Mouse (Mus musculus) liver, embryonic 13.5 days (tissue): ENCODE data around the gene Paqr9. TPM values are rescaled to one million over a fixed set of nuclear protein-coding genes. Genes with fewer than 3 reads are reported as not detected.
A peak's percentile ranks its signal among the peaks of the same experiment; 100 is the strongest.

Experiments
- ATAC-seq: fragments of 200-750 bp; cut with Nextera tagmentation; 2 replicates; pipeline ENCODE4 v1.8.0; 2017; ENCODE audit warnings: low read depth, mild to moderate bottlenecking, moderate number of reproducible peaks, moderate library complexity
- DNase-seq: peaks from one replicate; pipeline ENCODE4 v3.0.0; 2022
- H3K27ac ChIP-seq: fragments of 300-500 bp; sonication (generic); 2 replicates; pipeline ENCODE4 v1.5.1; 2015; ENCODE audit warnings: moderate library complexity, mild to moderate bottlenecking, inconsistent platforms
- H3K27me3 ChIP-seq: fragments of 300-500 bp; sonication (generic); 2 replicates; pipeline ENCODE4 v1.6.1; 2015; ENCODE audit warnings: mild to moderate bottlenecking, inconsistent platforms
- H3K36me3 ChIP-seq: fragments of 300-500 bp; sonication (generic); 2 replicates; pipeline ENCODE4 v1.6.1; 2015; ENCODE audit warnings: mild to moderate bottlenecking, inconsistent platforms
- H3K4me1 ChIP-seq: fragments of 300-500 bp; sonication (generic); replicated peaks from 2 replicates; pipeline ENCODE4 v1.6.1; 2015; ENCODE audit warnings: inconsistent platforms
- H3K4me2 ChIP-seq: fragments of 300-500 bp; sonication (generic); 2 replicates; pipeline ENCODE4 v1.6.1; 2015; ENCODE audit warnings: inconsistent platforms, mild to moderate bottlenecking, moderate library complexity
- H3K4me3 ChIP-seq: fragments of 300-500 bp; sonication (generic); replicated peaks from 2 replicates; pipeline ENCODE4 v1.5.1; 2015; ENCODE audit warnings: mild to moderate bottlenecking, inconsistent platforms
- H3K9ac ChIP-seq: fragments of 300-500 bp; sonication (generic); 2 replicates; pipeline ENCODE4 v1.6.1; 2015; ENCODE audit warnings: mild to moderate bottlenecking, inconsistent platforms
- H3K9me3 ChIP-seq: fragments of 300-500 bp; sonication (generic); replicated peaks from 2 replicates; pipeline ENCODE4 v1.6.1; 2016; ENCODE audit warnings: inconsistent platforms
- WGBS: fragments of 180-500 bp; shearing (Covaris S2); methylation state at CpG from one replicate; pipeline ENCODE4 v1.1.7; 2015; ENCODE audit not compliant: insufficient replicate concordance; 5-methylcytosine and 5-hydroxymethylcytosine counted together
- polyA plus RNA-seq: library from polyadenylated mRNA; unstranded; fragments of >200 nt; fragmentation: Nextera tagmentation; extraction: Ambion mirVana; gene quantifications from 2 replicates; pipeline ENCODE4 v1.2.1, GENCODE M21; 2015

The Paqr9 gene
- polyA plus RNA-seq, 1 experiment from 2014 or later: 8.5 TPM

DNA sequence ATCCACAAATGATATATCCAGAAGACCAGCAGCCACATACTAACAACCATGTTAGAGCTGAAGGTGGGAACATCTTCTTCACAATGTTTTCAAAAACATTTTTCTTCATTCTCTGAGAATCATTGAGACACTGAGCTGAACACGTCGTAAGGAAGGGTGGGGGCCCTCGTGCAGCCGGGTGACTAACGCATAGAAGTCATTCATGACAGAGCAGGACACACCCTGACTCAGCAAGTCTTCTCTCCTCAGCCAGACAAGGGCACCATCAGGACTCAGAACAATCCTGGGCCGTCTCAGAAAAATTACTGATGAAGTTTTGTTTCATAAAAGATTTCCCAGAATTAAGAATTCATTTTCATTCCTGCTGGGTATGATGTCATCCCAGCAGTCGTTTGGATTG, 12.8 kb upstream of the Paqr9 start:
- Histone ChIP-seq H3K9ac (peak overlapping the region; percentile 40; the same call in 1 of the 2 replicates), H3K27ac (peak overlapping the region; percentile 47; the same call in 1 of the 2 replicates), H3K4me1 (peaks cover 52% of the 10 kb centered on the region), H3K27me3 (no peaks in the 10 kb centered on the region), H3K9me3 (no peaks in the 10 kb centered on the region), H3K36me3 (no peaks in the 10 kb centered on the region), H3K4me2 (no peak overlapping the region), H3K4me3 (no peak overlapping the region)
- ATAC-seq (peak; percentile 86), DNase-seq (peak; percentile 78)
- WGBS: 18% methylated on average over 7 of the region's 7 CpGs

DNA sequence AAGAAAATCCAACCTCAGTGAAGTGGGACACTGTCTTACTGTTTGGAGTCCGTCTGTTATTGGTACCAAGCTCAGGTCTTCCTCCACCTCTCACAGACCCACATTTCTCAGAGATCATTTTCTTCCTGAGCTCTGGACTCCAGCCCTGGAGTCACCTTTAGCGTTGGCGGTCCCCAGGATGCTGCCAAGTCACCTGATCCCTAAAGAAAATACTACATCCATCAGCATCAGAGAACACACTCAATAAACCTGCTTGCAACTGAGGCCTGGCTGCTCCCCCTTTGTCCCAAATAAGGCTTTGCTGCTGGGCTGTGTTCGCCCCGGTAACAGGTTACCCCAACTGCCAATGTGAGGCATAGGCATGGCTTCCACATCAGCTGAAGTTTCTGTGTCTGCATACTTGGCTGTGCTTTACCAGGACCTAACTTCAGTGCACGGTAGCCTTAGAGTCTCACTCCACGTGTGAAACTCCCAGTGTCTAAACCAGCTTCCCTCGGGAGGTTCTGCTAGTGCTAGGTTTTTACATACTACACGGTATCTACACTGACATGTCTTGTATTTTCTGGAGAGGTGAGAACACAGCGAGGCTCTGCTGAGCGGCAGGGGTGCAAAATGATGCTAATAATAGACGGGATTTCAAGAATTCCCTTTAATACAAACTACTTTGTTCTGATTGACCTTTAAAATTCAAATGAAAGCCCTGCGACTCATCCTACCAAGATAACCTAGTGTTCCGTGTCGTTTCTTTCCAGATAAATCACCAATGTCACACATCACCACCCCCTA, 9.6 kb upstream of the Paqr9 start:
- Histone ChIP-seq H3K4me3 (no peak overlapping the region), H3K4me1 (peaks cover 79% of the 10 kb centered on the region), H3K4me2 (no peak overlapping the region), H3K9ac (no peak overlapping the region), H3K36me3 (no peaks in the 10 kb centered on the region), H3K27me3 (no peaks in the 10 kb centered on the region), H3K9me3 (no peaks in the 10 kb centered on the region), H3K27ac (peak overlapping the region; percentile 78; the same call in 1 of the 2 replicates)
- 68% methylated on average over 15 of the region's 15 CpGs for WGBS
- DNase-seq (no peak), ATAC-seq (no peak)

DNA sequence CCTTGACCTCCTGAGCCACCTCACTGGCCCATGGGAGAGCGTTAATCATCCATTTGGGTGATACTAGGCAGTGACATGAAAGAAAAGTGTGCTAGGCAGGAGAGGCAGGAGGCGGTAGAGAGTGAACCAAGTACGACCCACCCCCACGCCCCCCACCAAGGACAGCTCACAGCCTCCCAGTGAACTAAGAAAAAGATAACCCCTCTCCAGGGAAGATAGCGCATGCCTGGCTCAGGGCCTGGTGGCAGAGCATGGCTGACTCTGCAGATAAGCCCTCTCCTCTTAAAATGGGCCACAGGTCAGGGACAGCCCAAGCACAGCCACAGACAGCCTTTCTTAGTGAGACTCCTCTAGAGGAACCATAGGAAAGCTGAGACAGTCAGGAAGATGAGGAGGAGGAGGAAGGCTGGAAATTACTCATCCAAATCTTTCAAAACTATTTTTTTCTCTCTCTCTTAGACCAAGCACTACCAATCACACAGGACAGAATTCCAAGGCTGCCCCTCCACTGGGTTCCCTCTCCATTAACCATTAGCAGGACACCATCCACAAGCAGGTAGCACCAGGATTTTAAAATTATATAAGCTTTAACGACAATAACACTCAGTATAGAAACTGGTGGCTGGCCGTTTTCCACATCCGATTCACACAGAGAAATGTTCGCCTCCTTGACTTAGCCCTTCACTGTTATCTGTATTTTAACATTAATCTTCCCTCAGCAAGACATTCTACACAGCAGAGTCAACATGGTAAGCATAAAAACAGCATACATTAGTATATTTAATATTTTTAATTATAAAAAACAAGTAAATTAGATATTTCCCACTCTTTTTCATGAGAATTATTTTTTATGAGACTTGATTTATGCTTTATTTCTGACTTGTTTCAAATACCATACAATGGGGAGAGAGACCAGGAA, 8.3 kb upstream of the Paqr9 start:
- Histone ChIP-seq H3K4me3 (no peak overlapping the region), H3K27ac (peak overlapping the region; percentile 78), H3K27me3 (no peaks in the 10 kb centered on the region; the same call in 1 of the 2 replicates), H3K36me3 (no peaks in the 10 kb centered on the region), H3K4me1 (peaks cover 87% of the 10 kb centered on the region), H3K9ac (peak overlapping the region; percentile 52), H3K9me3 (no peaks in the 10 kb centered on the region), H3K4me2 (peak overlapping the region; percentile 37)
- WGBS: 21% methylated on average over 9 of the region's 9 CpGs
- ATAC-seq: peak; percentile 84
- peak; percentile 55 for DNase-seq

DNA sequence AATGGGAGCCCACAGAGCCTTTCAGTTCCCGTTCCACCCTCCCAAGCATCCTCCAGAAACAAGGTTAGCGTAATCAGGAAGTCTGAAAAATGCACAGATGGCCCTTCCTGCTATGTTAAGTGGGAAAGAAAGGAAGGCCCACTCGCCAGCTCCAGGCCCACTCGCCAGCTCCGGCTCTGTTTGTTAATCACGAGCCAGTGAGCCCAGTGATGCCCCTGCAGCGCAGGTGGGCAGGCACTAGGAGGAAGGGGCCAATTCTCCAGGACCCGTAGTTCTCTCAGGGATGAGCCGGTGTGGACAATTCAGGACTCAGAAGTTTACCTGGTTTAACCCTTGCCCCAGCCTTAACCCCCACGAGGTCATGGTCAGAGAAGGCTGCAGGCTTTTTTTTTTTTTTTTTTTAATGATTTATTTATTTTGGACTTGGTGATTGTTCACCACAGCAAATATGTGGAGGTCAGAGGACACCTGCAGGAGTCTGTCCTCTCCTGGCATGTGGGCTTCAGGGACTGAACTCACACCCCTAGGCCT, 7.2 kb upstream of the Paqr9 start:
- H3K27me3 ChIP-seq: peaks cover 3% of the 10 kb centered on the region
- peak overlapping the region; percentile 92 for H3K27ac ChIP-seq
- no peak overlapping the region for H3K9ac ChIP-seq
- no peak for DNase-seq
- no peaks in the 10 kb centered on the region for H3K9me3 ChIP-seq
- peaks cover 91% of the 10 kb centered on the region for H3K4me1 ChIP-seq
- no peak overlapping the region for H3K4me2 ChIP-seq
- ATAC-seq: no peak
- H3K4me3 ChIP-seq: no peak overlapping the region
- WGBS: 75% methylated on average over 10 of the region's 10 CpGs
- H3K36me3 ChIP-seq: no peaks in the 10 kb centered on the region

DNA sequence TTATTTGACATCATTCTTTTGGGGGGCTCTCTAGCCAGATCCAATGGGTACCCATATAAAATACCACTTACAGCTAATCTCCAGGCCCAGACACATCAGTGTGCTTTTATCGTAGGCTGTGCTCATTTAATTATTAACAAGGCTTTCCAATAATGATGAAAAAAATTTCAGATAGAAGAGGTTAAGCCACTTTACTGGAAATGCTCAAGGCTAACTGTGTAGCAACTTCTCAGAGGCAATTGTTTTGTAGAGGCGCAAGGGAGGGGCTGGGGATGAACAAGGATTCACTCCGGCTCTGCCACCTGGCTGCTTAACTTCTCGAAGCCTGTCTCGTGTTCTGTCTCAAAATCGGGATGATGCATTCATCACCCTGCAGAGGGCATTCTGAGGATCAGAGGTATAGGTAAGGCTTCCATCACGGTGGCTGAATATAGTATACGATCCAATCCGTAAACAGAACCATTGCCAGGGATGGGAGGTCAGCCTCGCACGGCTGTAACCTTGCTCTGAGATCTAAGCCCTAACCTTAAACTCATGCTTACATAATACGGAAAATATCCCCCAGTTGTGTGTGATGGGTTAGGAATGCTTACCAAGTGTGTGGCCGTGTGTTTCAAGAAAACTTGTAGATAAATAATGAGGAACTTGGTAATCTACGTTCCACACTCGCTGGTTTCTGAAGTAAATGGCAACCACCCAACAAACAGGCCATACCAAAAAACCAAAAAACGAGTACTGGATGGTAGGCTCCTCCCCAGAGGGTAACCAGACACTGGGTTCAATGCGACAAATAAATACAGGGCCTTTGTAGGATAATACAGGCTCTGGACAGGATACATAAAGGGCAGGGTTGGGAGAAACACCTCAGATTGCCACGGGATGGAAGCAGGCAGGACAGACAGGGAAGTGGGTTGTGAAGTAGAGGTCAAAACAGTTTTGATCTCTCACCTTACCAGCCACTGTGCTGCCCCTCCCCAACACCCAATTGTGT, 4.9 kb upstream of the Paqr9 start:
- peaks cover 25% of the 10 kb centered on the region for H3K27me3 ChIP-seq
- H3K4me1 ChIP-seq: peaks cover 97% of the 10 kb centered on the region
- WGBS: 40% methylated on average over 18 of the region's 18 CpGs
- peak overlapping the region; percentile 49 for H3K4me2 ChIP-seq
- no peaks in the 10 kb centered on the region for H3K9me3 ChIP-seq
- no peaks in the 10 kb centered on the region for H3K36me3 ChIP-seq
- peak; percentile 44 for DNase-seq
- peak overlapping the region; percentile 16 for H3K4me3 ChIP-seq
- peak overlapping the region; percentile 92 for H3K27ac ChIP-seq
- H3K9ac ChIP-seq: peak overlapping the region; percentile 62
- ATAC-seq: peak; percentile 36

DNA sequence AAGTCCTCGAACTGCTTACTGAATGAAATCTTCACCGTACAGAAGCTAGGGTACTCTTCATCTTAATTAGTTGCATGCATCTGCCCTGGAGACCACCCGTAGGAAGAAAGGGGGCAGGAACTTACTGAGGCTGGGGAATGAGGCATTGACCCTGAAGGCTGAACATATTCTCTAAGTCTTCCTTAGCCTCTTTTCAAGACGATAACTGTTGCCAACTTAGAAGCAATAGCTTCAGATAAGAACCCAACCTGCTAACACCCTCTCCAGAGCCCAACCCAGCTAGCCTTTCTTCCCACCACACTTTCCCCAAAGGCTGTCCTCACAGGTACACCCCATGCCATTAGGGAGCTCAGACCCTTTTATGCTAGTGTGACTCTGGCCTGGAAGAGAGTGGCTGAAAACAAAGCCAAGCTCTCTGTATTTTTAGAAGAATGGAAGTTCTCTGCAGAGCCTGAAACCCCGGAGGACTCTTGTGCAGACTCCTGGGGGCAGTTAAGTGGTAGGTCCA, 4.2 kb upstream of the Paqr9 start:
- H3K4me3 ChIP-seq: peak overlapping the region; percentile 16
- peak overlapping the region; percentile 62 for H3K9ac ChIP-seq
- peak overlapping the region; percentile 92 for H3K27ac ChIP-seq
- H3K9me3 ChIP-seq: no peaks in the 10 kb centered on the region
- peaks cover 96% of the 10 kb centered on the region for H3K4me1 ChIP-seq
- H3K27me3 ChIP-seq: peaks cover 33% of the 10 kb centered on the region
- peak overlapping the region; percentile 49 for H3K4me2 ChIP-seq
- no peaks in the 10 kb centered on the region for H3K36me3 ChIP-seq
- DNase-seq (no peak), ATAC-seq (peak; percentile 29)
- WGBS: 45% methylated on average over 5 of the region's 5 CpGs

DNA sequence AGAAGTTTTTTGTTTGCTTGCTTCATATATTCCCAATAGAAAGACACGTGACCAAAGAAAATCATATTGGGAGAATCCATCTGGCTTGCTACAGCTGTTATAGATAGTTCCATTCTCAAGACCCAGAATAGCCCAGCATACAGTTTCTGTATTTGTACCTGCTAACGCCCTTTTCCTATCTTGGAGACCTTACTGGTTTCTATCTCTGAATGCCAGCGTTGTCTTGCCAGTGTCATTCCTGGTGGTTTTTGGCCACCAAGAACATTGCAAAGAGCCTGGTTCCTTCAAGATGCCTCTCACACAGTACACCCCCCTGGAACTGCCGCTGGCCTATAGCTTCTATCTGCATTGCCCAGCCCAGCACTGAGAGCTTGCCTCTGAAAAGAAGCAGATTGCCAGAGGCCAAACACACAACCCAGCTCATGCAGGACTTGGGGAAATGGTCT, 3.4 kb upstream of the Paqr9 start:
- Histone ChIP-seq H3K27me3 (peaks cover 41% of the 10 kb centered on the region), H3K9ac (peak overlapping the region; percentile 62), H3K4me3 (no peak overlapping the region), H3K9me3 (no peaks in the 10 kb centered on the region), H3K4me2 (peak overlapping the region; percentile 49), H3K27ac (peak overlapping the region; percentile 92), H3K36me3 (peaks cover 3% of the 10 kb centered on the region; the same call in 1 of the 2 replicates), H3K4me1 (peaks cover 96% of the 10 kb centered on the region)
- 25% methylated on average over 4 of the region's 4 CpGs for WGBS
- ATAC-seq: peak; percentile 60
- DNase-seq: peak; percentile 63

DNA sequence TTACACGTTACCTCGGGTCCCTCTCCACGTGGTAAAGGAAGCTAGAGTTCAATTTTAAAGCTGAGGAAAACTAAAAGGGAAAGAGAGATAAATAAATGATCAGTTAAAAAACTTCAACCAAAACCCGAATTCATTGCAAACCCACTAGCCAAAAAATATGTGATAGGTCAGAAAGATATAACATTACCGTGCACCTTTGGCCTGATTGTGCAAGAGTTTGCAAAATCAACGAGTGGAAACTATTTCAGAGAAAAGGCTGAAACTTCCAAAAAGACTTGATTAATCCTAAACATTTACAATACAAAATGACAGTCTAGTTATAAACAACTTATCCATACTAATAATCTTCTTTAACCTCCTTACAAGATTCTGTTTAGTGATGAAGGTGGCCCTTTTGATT, 1.7 kb upstream of the Paqr9 start:
- no peak for ATAC-seq
- H3K4me3 ChIP-seq: no peak overlapping the region
- 45% methylated on average over 6 of the region's 6 CpGs for WGBS
- no peak overlapping the region for H3K4me2 ChIP-seq
- H3K9ac ChIP-seq: no peak overlapping the region
- no peaks in the 10 kb centered on the region for H3K9me3 ChIP-seq
- H3K4me1 ChIP-seq: peaks cover 83% of the 10 kb centered on the region
- no peak for DNase-seq
- H3K27ac ChIP-seq: 0 out of 2 replicates have a peak overlapping the region, but pooled peaks have one; percentile 26
- peaks cover 3% of the 10 kb centered on the region; the same call in 1 of the 2 replicates for H3K36me3 ChIP-seq
- peaks cover 57% of the 10 kb centered on the region for H3K27me3 ChIP-seq

DNA sequence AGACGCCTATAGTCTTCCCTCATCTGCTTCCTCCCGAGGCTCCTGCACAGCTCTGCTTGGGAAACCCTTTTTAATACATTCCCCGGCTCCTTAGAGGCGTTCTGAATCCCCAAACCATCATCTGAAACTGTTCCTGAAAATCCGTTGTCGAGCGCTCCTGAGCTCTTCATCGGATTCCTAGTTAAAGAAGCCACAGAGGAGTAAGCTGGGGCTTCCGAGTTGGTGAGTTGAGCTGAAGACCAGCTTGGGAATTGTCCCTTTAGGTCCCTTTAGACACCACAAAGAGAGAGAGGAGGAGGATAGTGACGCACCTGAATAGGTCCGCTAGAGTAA, 765 bp upstream of the Paqr9 start:
- peak overlapping the region; percentile 77; the same call in 1 of the 2 replicates for H3K9ac ChIP-seq
- ATAC-seq (no peak), DNase-seq (no peak)
- peaks cover 7% of the 10 kb centered on the region; the same call in 1 of the 2 replicates for H3K36me3 ChIP-seq
- peaks cover 67% of the 10 kb centered on the region for H3K27me3 ChIP-seq
- peak overlapping the region; percentile 70 for H3K4me3 ChIP-seq
- peaks cover 73% of the 10 kb centered on the region for H3K4me1 ChIP-seq
- no peaks in the 10 kb centered on the region for H3K9me3 ChIP-seq
- H3K4me2 ChIP-seq: peak overlapping the region; percentile 88
- WGBS: 14% methylated on average over 11 of the region's 11 CpGs
- H3K27ac ChIP-seq: peak overlapping the region; percentile 58
